ENCODE assay signal across 33 mouse cellular contexts in the genomic region with DNA sequence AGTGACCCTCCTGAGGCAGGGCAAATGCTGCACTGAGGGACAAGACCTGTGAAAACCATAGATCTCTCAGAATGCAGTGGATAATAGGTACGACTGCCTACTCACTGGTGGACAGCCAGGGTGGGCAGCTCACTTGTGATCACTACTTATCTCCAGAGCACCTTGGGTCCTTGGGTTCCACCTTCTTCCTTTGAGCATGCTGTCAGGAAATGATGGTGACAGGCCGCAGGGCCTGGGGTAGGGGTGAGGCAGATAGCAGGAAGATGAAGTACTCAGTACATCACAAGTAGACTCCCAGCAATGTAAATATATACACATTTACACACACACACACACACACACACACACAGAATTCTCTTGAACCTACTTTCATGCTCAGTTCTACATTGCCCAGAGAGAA. TPM values are rescaled to one million over a fixed set of nuclear protein-coding genes. Genes with fewer than 3 reads are reported as not detected.
A peak's percentile ranks its signal among the peaks of the same experiment; 100 is the strongest.
DNase-seq lines count a peak whose midpoint lies in the region; ATAC-seq and TF ChIP-seq lines count a peak whose summit lies in the region.
"Had no signal": no experiment of that assay in that cellular context is flagged by ENCODE, and none has a peak within 500 bp of the region (broad histone marks: within the 10 kb centered on the region; RNA-seq: fewer than 3 reads in every experiment).

No protein-coding gene starts in this region.

- no peak for TF ChIP-seq CTCF in liver, postnatal 0 days (IDR thresholded peaks at IDR 0.05; ENCODE audit: low read depth)
- TF ChIP-seq CTCF in MEL (IDR thresholded peaks at IDR 0.05 in 2 of 3, conservative IDR thresholded peaks at IDR 0.05 in 1 of 3; ENCODE audit: control insufficient read depth in 1 of 3, insufficient read depth in 1 of 3, low read depth in 2 of 3, low read length in 3 of 3, poor library complexity in 1 of 3, severe bottlenecking in 1 of 3): no peak
- TF ChIP-seq CTCF in stomach, postnatal 0 days (IDR thresholded peaks at IDR 0.05; ENCODE audit: low read depth): no peak

- H3K36me3 ChIP-seq in liver, embryonic 12.5 days: no peaks in the 10 kb centered on the region
- no peaks in the 10 kb centered on the region for H3K36me3 ChIP-seq in liver, postnatal 0 days (replicated peaks; ENCODE audit: insufficient read depth, low read length)
- H3K36me3 ChIP-seq in MEL (ENCODE audit: control insufficient read depth in 1 of 2, insufficient read depth in 2 of 2, low read length in 2 of 2): no peaks in the 10 kb centered on the region
- no peaks in the 10 kb centered on the region for H3K36me3 ChIP-seq in stomach, postnatal 0 days (ENCODE audit: control insufficient read depth, insufficient read depth, low read length)
- H3K36me3 ChIP-seq: embryonic facial prominence, embryonic 12.5 days; embryonic facial prominence, embryonic 15.5 days; heart, embryonic 10.5 days; heart, embryonic 13.5 days; hindbrain, embryonic 12.5 days; hindbrain, embryonic 15.5 days had no signal

- no peak overlapping the region for H3K4me3 ChIP-seq in liver, embryonic 12.5 days
- no peak overlapping the region for H3K4me3 ChIP-seq in liver, postnatal 0 days (ENCODE audit: low read depth, low read length)
- no peak overlapping the region for H3K4me3 ChIP-seq in MEL (ENCODE audit: control insufficient read depth in 1 of 2, insufficient read depth in 1 of 2, low read depth in 2 of 2, low read length in 2 of 2)
- no peak overlapping the region for H3K4me3 ChIP-seq in stomach, postnatal 0 days (ENCODE audit: low read depth, low read length)
- H3K4me3 ChIP-seq: embryonic facial prominence, embryonic 12.5 days; embryonic facial prominence, embryonic 15.5 days; heart, adult 2 months; heart, embryonic 10.5 days; heart, embryonic 13.5 days; hindbrain, embryonic 12.5 days; hindbrain, embryonic 15.5 days had no signal

- no peak overlapping the region for H3K4me2 ChIP-seq in liver, embryonic 12.5 days
- no peak overlapping the region for H3K4me2 ChIP-seq in liver, postnatal 0 days (ENCODE audit: low read depth, low read length)
- H3K4me2 ChIP-seq in stomach, postnatal 0 days (replicated peaks; ENCODE audit: low read depth): no peak overlapping the region
- H3K4me2 ChIP-seq: embryonic facial prominence, embryonic 12.5 days; embryonic facial prominence, embryonic 15.5 days; heart, embryonic 13.5 days; hindbrain, embryonic 12.5 days; hindbrain, embryonic 15.5 days had no signal

- no peak for TF ChIP-seq POLR2A in MEL (IDR thresholded peaks at IDR 0.05; ENCODE audit: control insufficient read depth in 1 of 2, insufficient read depth in 1 of 2, low read depth in 1 of 2, low read length in 2 of 2, poor library complexity in 1 of 2)

- H3K27ac ChIP-seq in liver, embryonic 12.5 days: no peak overlapping the region
- no peak overlapping the region for H3K27ac ChIP-seq in liver, postnatal 0 days (ENCODE audit: low read depth)
- H3K27ac ChIP-seq in MEL (ENCODE audit: control insufficient read depth, low read depth, low read length): no peak overlapping the region
- no peak overlapping the region for H3K27ac ChIP-seq in stomach, postnatal 0 days (replicated peaks)
- H3K27ac ChIP-seq: embryonic facial prominence, embryonic 12.5 days; embryonic facial prominence, embryonic 15.5 days; heart, adult 2 months; heart, embryonic 10.5 days; heart, embryonic 13.5 days; hindbrain, embryonic 12.5 days; hindbrain, embryonic 15.5 days had no signal

- H3K79me2 ChIP-seq in MEL (ENCODE audit: control insufficient read depth, insufficient read depth, low read length, poor library complexity): no peaks in the 10 kb centered on the region

- peaks cover 16% of the 10 kb centered on the region for H3K27me3 ChIP-seq in liver, embryonic 12.5 days (replicated peaks)
- H3K27me3 ChIP-seq in liver, postnatal 0 days (ENCODE audit: insufficient read depth, low read length): peaks cover 2% of the 10 kb centered on the region; the same call in 1 of the 2 replicates
- no peaks in the 10 kb centered on the region for H3K27me3 ChIP-seq in MEL (ENCODE audit: control insufficient read depth in 1 of 2, insufficient read depth in 2 of 2, low read length in 2 of 2)
- H3K27me3 ChIP-seq in stomach, postnatal 0 days (ENCODE audit: control insufficient read depth, insufficient read depth, low read length): no peaks in the 10 kb centered on the region
- H3K27me3 ChIP-seq: CH12.LX; hindbrain, embryonic 15.5 days; Patski had no signal

- H3K9me3 ChIP-seq in liver, embryonic 12.5 days (replicated peaks): no peaks in the 10 kb centered on the region
- H3K9me3 ChIP-seq in liver, postnatal 0 days (ENCODE audit: low read length): no peaks in the 10 kb centered on the region
- no peaks in the 10 kb centered on the region for H3K9me3 ChIP-seq in MEL (replicated peaks; ENCODE audit: insufficient read depth, low read length)
- no peaks in the 10 kb centered on the region for H3K9me3 ChIP-seq in stomach, postnatal 0 days (ENCODE audit: control insufficient read depth, low read length)
- H3K9me3 ChIP-seq: embryonic facial prominence, embryonic 12.5 days; embryonic facial prominence, embryonic 15.5 days; heart, embryonic 10.5 days; heart, embryonic 13.5 days; hindbrain, embryonic 12.5 days; hindbrain, embryonic 15.5 days had no signal

- 0 out of 2 replicates have a peak, but pooled peaks have one; percentile 37 for ATAC-seq in liver, embryonic 12.5 days
- ATAC-seq in liver, postnatal 0 days: no peak
- ATAC-seq in hematopoietic stem cell, adult 5-6 weeks (replicated peaks in 1 of 2; ENCODE audit: insufficient read depth in 1 of 2, low FRiP score in 2 of 2, low TSS enrichment in 1 of 2, low read depth in 1 of 2, poor library complexity in 2 of 2, severe bottlenecking in 2 of 2): peak; percentile 60 to 74
- no peak for ATAC-seq in stomach, postnatal 0 days (ENCODE audit: low FRiP score, low TSS enrichment)
- ATAC-seq: forebrain, embryonic 14.5 days; forebrain, postnatal 0 days; Patski had no signal

- TF ChIP-seq RAD21 in MEL (IDR thresholded peaks at IDR 0.05; ENCODE audit: low read depth, low read length): no peak

- WGBS in liver, embryonic 12.5 days (ENCODE audit: insufficient replicate concordance): 21% methylated on average over 2 of the region's 2 CpGs
- 33% methylated on average over 2 of the region's 2 CpGs for WGBS in liver, postnatal 0 days (ENCODE audit: insufficient replicate concordance)
- WGBS in stomach, postnatal 0 days: 75% methylated on average over 2 of the region's 2 CpGs

- H3K9ac ChIP-seq in liver, embryonic 12.5 days: no peak overlapping the region
- no peak overlapping the region for H3K9ac ChIP-seq in liver, postnatal 0 days (replicated peaks)
- no peak overlapping the region for H3K9ac ChIP-seq in MEL (ENCODE audit: control insufficient read depth, low read depth, low read length, poor library complexity, severe bottlenecking)
- H3K9ac ChIP-seq in stomach, postnatal 0 days (ENCODE audit: low read length): no peak overlapping the region
- H3K9ac ChIP-seq: embryonic facial prominence, embryonic 12.5 days; embryonic facial prominence, embryonic 15.5 days; forebrain, postnatal 0 days; heart, embryonic 13.5 days; hindbrain, embryonic 12.5 days; hindbrain, embryonic 15.5 days had no signal

- H3K4me1 ChIP-seq in liver, embryonic 12.5 days: 0 out of 2 replicates have a peak, but pooled peaks cover 9% of the 10 kb centered on the region
- no peaks in the 10 kb centered on the region for H3K4me1 ChIP-seq in liver, postnatal 0 days (ENCODE audit: insufficient read depth)
- H3K4me1 ChIP-seq in MEL (ENCODE audit: control insufficient read depth in 1 of 2, insufficient read depth in 2 of 2, low read length in 2 of 2): peaks cover 0 to 8% of the 10 kb centered on the region in 2 experiments; a peak in 2 of 4 replicates
- H3K4me1 ChIP-seq in stomach, postnatal 0 days (replicated peaks; ENCODE audit: control insufficient read depth, insufficient read depth): no peaks in the 10 kb centered on the region
- H3K4me1 ChIP-seq: embryonic facial prominence, embryonic 12.5 days; hindbrain, embryonic 12.5 days had no signal

- no peak for DNase-seq in liver, postnatal 0 days
- peak; percentile 40 for DNase-seq in MEL (ENCODE audit: low read depth, low spot score)
- DNase-seq in layer of hippocampus, postnatal 36 days: no peak
- no peak for DNase-seq in stomach, postnatal 0 days (ENCODE audit: low spot score)
- no peak for DNase-seq in gastrocnemius, adult 18-20 months (ENCODE audit: low spot score)
- DNase-seq: adrenal gland, adult 2 months; adrenal gland, postnatal 14 days; B cell, adult 2 months; cerebellum, adult 11 months; cerebellum, adult 2 months; cerebellum, adult 9-11 months; cerebellum, postnatal 25 days; forebrain, postnatal 0 days; gastrocnemius, postnatal 10 days; gastrocnemius, postnatal 36 days; heart, adult 2 months; heart, postnatal 14 days; heart, postnatal 4 days had no signal

- no peak for TF ChIP-seq EP300 in liver, postnatal 0 days (IDR thresholded peaks at IDR 0.05; ENCODE audit: low read depth)
- TF ChIP-seq EP300 in MEL (IDR thresholded peaks at IDR 0.05; ENCODE audit: low read depth in 1 of 2, low read length in 2 of 2): peak; percentile 22 to 50; a peak in 3 of 4 replicates
- TF ChIP-seq EP300 in stomach, postnatal 0 days (optimal IDR thresholded peaks at IDR 0.05): no peak

RNA-seq across cellular contexts. Expression of a gene that starts 6.0 kb away (rescaled TPM):
- polyA plus RNA-seq in liver, embryonic 12.5 days (2016; fragmentation: Nextera tagmentation; extraction: Ambion mirVana): 0.59 and 0.67 TPM in 2 replicates
- polyA plus RNA-seq in liver, postnatal 0 days (2015; fragmentation: Nextera tagmentation; extraction: Ambion mirVana): 0.14 and 0.28 TPM in 2 replicates
- not detected in 2 replicates for total RNA-seq in MEL (2012; rRNA removed)
- not detected for polyA plus RNA-seq in MEL (2012; ENCODE audit: insufficient read depth in 1 of 2, insufficient read length in 2 of 2, low read depth in 1 of 2, low replicate concordance in 2 of 2, missing spikeins in 1 of 2)
- not detected in 2 replicates for total RNA-seq in hematopoietic stem cell, adult 5-6 weeks (2017)
- 100 to 1,000 TPM; 209 to 247 TPM for total RNA-seq in layer of hippocampus, postnatal 36 days (2021)
- polyA plus RNA-seq in stomach, postnatal 0 days (2015; fragmentation: Nextera tagmentation; extraction: Ambion mirVana): 0.63 and 0.73 TPM in 2 replicates
- under 1 TPM; 0.09 to 0.31 TPM for total RNA-seq in gastrocnemius, adult 18-20 months (2021)
- total RNA-seq: gastrocnemius, postnatal 36 days; granulocyte monocyte progenitor cell, adult 5-6 weeks had no signal

RNA-seq across cellular contexts. Expression of a gene that starts 35.2 kb away (rescaled TPM):
- 38.8 and 39.6 TPM in 2 replicates for polyA plus RNA-seq in liver, embryonic 12.5 days (2016; fragmentation: Nextera tagmentation; extraction: Ambion mirVana)
- polyA plus RNA-seq in liver, postnatal 0 days (2015; fragmentation: Nextera tagmentation; extraction: Ambion mirVana): 40.5 and 40.8 TPM in 2 replicates
- 25.1 and 30.6 TPM in 2 replicates for total RNA-seq in MEL (2012; rRNA removed)
- polyA plus RNA-seq in MEL (2012; ENCODE audit: insufficient read depth in 1 of 2, insufficient read length in 2 of 2, low read depth in 1 of 2, low replicate concordance in 2 of 2, missing spikeins in 1 of 2): 10 to 100 TPM in 1 of 2 experiments, not detected in 1; 26.4 TPM
- total RNA-seq in hematopoietic stem cell, adult 5-6 weeks (2017): 16.5 and 18.5 TPM in 2 replicates
- total RNA-seq in layer of hippocampus, postnatal 36 days (2021): 100 to 1,000 TPM in 1 of 2 experiments, 10 to 100 TPM in 1; 97.9 to 107 TPM
- polyA plus RNA-seq in stomach, postnatal 0 days (2015; fragmentation: Nextera tagmentation; extraction: Ambion mirVana): 103 and 106 TPM in 2 replicates
- total RNA-seq in gastrocnemius, adult 18-20 months (2021): 10 to 100 TPM; 28.8 to 29.0 TPM

RNA-seq across cellular contexts. Expression of a gene that starts 56.3 kb away (rescaled TPM):
- polyA plus RNA-seq in liver, embryonic 12.5 days (2016; fragmentation: Nextera tagmentation; extraction: Ambion mirVana): not detected in 2 replicates
- not detected in 2 replicates for polyA plus RNA-seq in liver, postnatal 0 days (2015; fragmentation: Nextera tagmentation; extraction: Ambion mirVana)
- not detected in 2 replicates for total RNA-seq in MEL (2012; rRNA removed)
- not detected for polyA plus RNA-seq in MEL (2012; ENCODE audit: insufficient read depth in 1 of 2, insufficient read length in 2 of 2, low read depth in 1 of 2, low replicate concordance in 2 of 2, missing spikeins in 1 of 2)
- not detected in 2 replicates for total RNA-seq in hematopoietic stem cell, adult 5-6 weeks (2017)
- total RNA-seq in layer of hippocampus, postnatal 36 days (2021): not detected
- polyA plus RNA-seq in stomach, postnatal 0 days (2015; fragmentation: Nextera tagmentation; extraction: Ambion mirVana): 0.39 and 0.56 TPM in 2 replicates
- not detected for total RNA-seq in gastrocnemius, adult 18-20 months (2021)
- total RNA-seq: adrenal gland, adult 2 months; adrenal gland, postnatal 14 days; adrenal gland, postnatal 4 days; CH12.LX; forebrain, postnatal 0 days; gastrocnemius, postnatal 10 days; gastrocnemius, postnatal 36 days; granulocyte monocyte progenitor cell, adult 5-6 weeks; heart, adult 2 months; heart, postnatal 14 days; heart, postnatal 4 days had no signal
- polyA plus RNA-seq: embryonic facial prominence, embryonic 12.5 days; forebrain, embryonic 14.5 days; forebrain, postnatal 0 days; heart, adult 2 months; heart, embryonic 10.5 days; heart, embryonic 13.5 days; heart, embryonic 16.5 days; hindbrain, embryonic 12.5 days; hindbrain, embryonic 15.5 days; intestine, embryonic 14.5 days had no signal

Comparison
In these comparisons a context has a peak if more than half of its experiments do, and no peak if none do; other contexts are left out.
1. ATAC-seq: peak in liver, embryonic 12.5 days (single experiment) and hematopoietic stem cell, adult 5-6 weeks (2 of 2); none in liver, postnatal 0 days (single experiment) and stomach, postnatal 0 days (single experiment).
2. RNA of a gene that starts 6.0 kb away (total RNA-seq): 209 to 247 TPM in layer of hippocampus, postnatal 36 days; 0.09 to 0.31 TPM in gastrocnemius, adult 18-20 months, not detected in MEL and not detected in hematopoietic stem cell, adult 5-6 weeks; every median in the first group is over 100 times any median in the second.